Mouse (Mus musculus) heart, postnatal 0 days (tissue): ENCODE measurements around the gene Swsap1. TPM values are rescaled to one million over a fixed set of nuclear protein-coding genes. Genes with fewer than 3 reads are reported as not detected.

Source experiments
- ATAC-seq: fragments of 200-750 bp; cut with Nextera tagmentation; 2 replicates; pipeline ENCODE4 v1.8.0; 2017; ENCODE audit warnings: low read depth, moderate number of reproducible peaks, moderate library complexity; ENCODE audit not compliant: insufficient read depth
- DNase-seq: peaks from one replicate; pipeline ENCODE4 v3.0.0-alpha.2; 2016; ENCODE audit warnings: low spot score
- H3K27ac ChIP-seq: fragments of 300-500 bp; sonication (generic); 2 replicates; pipeline ENCODE4 v1.5.1; 2014; ENCODE audit warnings: low read depth, mild to moderate bottlenecking
- H3K27me3 ChIP-seq: fragments of 300-500 bp; sonication (generic); 2 replicates; pipeline ENCODE4 v1.6.1; 2014; ENCODE audit warnings: low read length, mixed read lengths; ENCODE audit not compliant: control insufficient read depth, insufficient read depth
- H3K36me3 ChIP-seq: fragments of 300-500 bp; sonication (generic); replicated peaks from 2 replicates; pipeline ENCODE4 v1.6.1; 2014; ENCODE audit warnings: low read length, mixed read lengths; ENCODE audit not compliant: control insufficient read depth, insufficient read depth
- H3K4me1 ChIP-seq: fragments of 300-500 bp; sonication (generic); 2 replicates; pipeline ENCODE4 v1.6.1; 2014; ENCODE audit warnings: antibody characterized with exemption; ENCODE audit not compliant: control insufficient read depth, insufficient read depth
- H3K4me2 ChIP-seq: fragments of 300-500 bp; sonication (generic); 2 replicates; pipeline ENCODE4 v1.6.1; 2014; ENCODE audit warnings: low read depth, mild to moderate bottlenecking, low read length, moderate library complexity
- H3K4me3 ChIP-seq: fragments of 300-500 bp; sonication (generic); 2 replicates; pipeline ENCODE4 v1.5.1; 2014; ENCODE audit warnings: low read depth, low read length
- H3K9ac ChIP-seq: fragments of 300-500 bp; sonication (generic); replicated peaks from 2 replicates; pipeline ENCODE4 v1.6.1; 2014; ENCODE audit warnings: low read depth, low read length, mixed read lengths
- H3K9me3 ChIP-seq: fragments of 300-500 bp; sonication (generic); replicated peaks from 2 replicates; pipeline ENCODE4 v1.6.1; 2016; ENCODE audit warnings: low read length; ENCODE audit not compliant: control insufficient read depth
- CTCF ChIP-seq: IDR thresholded peaks from 2 replicates; pipeline ENCODE4 v1.5.1; 2016; ENCODE audit warnings: antibody characterized with exemption, control low read depth, low read depth
- EP300 ChIP-seq: IDR thresholded peaks from 2 replicates; pipeline ENCODE4 v1.6.1; 2016; ENCODE audit warnings: antibody characterized with exemption, low read depth
- WGBS: fragments of 180-500 bp; shearing (Covaris S2); extraction: QIAGEN DNeasy Blood & Tissue Kit; methylation state at CpG from one replicate; pipeline ENCODE4 v1.1.7; 2014; 5-methylcytosine and 5-hydroxymethylcytosine counted together
- polyA plus RNA-seq: library from polyadenylated mRNA; unstranded; fragments of >200 nt; fragmentation: Nextera tagmentation; extraction: Ambion mirVana; gene quantifications from 2 replicates; pipeline ENCODE4 v1.2.1, GENCODE M21; 2015
- total RNA-seq: library from RNA; depleted of rRNA; stranded (reverse); fragments of >200 nt; gene quantifications from 2 replicates; pipeline ENCODE4 v1.2.3, GENCODE M21; 2014; ENCODE audit warnings: low replicate concordance

Gene Swsap1
- total and polyA plus RNA-seq, 2 experiments from 2014 or later, result 4.6 to 19.5 TPM

- H3K9ac ChIP-seq, result no peak overlapping the region
- H3K4me2 ChIP-seq, result no peak overlapping the region
- no peak overlapping the region for H3K27ac ChIP-seq
- no peak for ATAC-seq
- no peaks in the 10 kb centered on the region for H3K9me3 ChIP-seq
- H3K36me3 ChIP-seq, result no peaks in the 10 kb centered on the region
- no peak for DNase-seq
- WGBS, result 90% methylated on average over 3 of the region's 3 CpGs
- H3K4me3 ChIP-seq, result no peak overlapping the region
- peaks cover 5% of the 10 kb centered on the region; the same call in 1 of the 2 replicates for H3K4me1 ChIP-seq
- TF ChIP-seq CTCF (no peak), EP300 (no peak)
- H3K27me3 ChIP-seq, result no peaks in the 10 kb centered on the region
Observed at GRCm38 (mm10) chr9:21954635-21955034, 920 bp upstream of the Swsap1 start.

- ATAC-seq, result peak; percentile 40
- Histone ChIP-seq H3K36me3 (no peaks in the 10 kb centered on the region), H3K9me3 (no peaks in the 10 kb centered on the region), H3K4me2 (peak overlapping the region; percentile 71), H3K27ac (peak overlapping the region; percentile 41; the same call in 1 of the 2 replicates), H3K4me3 (peak overlapping the region; percentile 65), H3K9ac (peak overlapping the region; percentile 69; the same call in 1 of the 2 replicates), H3K27me3 (0 out of 2 replicates have a peak, but pooled peaks cover 4% of the 10 kb centered on the region), H3K4me1 (peaks cover 5% of the 10 kb centered on the region; the same call in 1 of the 2 replicates)
- no peak for TF ChIP-seq EP300
- peak; percentile 32; the same call in 1 of the 2 replicates for TF ChIP-seq CTCF
- no peak for DNase-seq
- WGBS, result 3% methylated on average over 18 of the region's 18 CpGs
Observed at GRCm38 (mm10) chr9:21955225-21955569, 358 bp upstream of the Swsap1 start.

- 54% methylated on average over 5 of the region's 5 CpGs for WGBS
- TF ChIP-seq CTCF, result no peak
- no peak for TF ChIP-seq EP300
- H3K9me3 ChIP-seq, result no peaks in the 10 kb centered on the region
- ATAC-seq, result no peak
- H3K27me3 ChIP-seq, result peaks cover 25% of the 10 kb centered on the region
- no peak overlapping the region for H3K4me2 ChIP-seq
- H3K27ac ChIP-seq, result no peak overlapping the region
- H3K36me3 ChIP-seq, result no peaks in the 10 kb centered on the region
- peaks cover 28% of the 10 kb centered on the region for H3K4me1 ChIP-seq
- no peak overlapping the region for H3K9ac ChIP-seq
- DNase-seq, result no peak
- no peak overlapping the region for H3K4me3 ChIP-seq
Observed at GRCm38 (mm10) chr9:21958372-21958771, 2.8 kb downstream of the Swsap1 start.

- TF ChIP-seq EP300 (no peak), CTCF (no peak)
- no peaks in the 10 kb centered on the region for H3K36me3 ChIP-seq
- H3K27me3 ChIP-seq, result peaks cover 25% of the 10 kb centered on the region
- DNase-seq (no peak), ATAC-seq (no peak)
- no peaks in the 10 kb centered on the region for H3K9me3 ChIP-seq
- 90% methylated on average over 7 of the region's 7 CpGs for WGBS
- no peak overlapping the region for H3K4me2 ChIP-seq
- H3K27ac ChIP-seq, result no peak overlapping the region
- peaks cover 30% of the 10 kb centered on the region for H3K4me1 ChIP-seq
- no peak overlapping the region for H3K9ac ChIP-seq
- H3K4me3 ChIP-seq, result no peak overlapping the region
Observed at GRCm38 (mm10) chr9:21959244-21959643, 3.7 kb downstream of the Swsap1 start.

GRCm38 (mm10) chr9:21960135-21960534 lies 4.6 kb downstream of the Swsap1 start:
- no peak for ATAC-seq
- Histone ChIP-seq H3K4me1 (peaks cover 30% of the 10 kb centered on the region), H3K4me3 (no peak overlapping the region), H3K9me3 (no peaks in the 10 kb centered on the region), H3K36me3 (no peaks in the 10 kb centered on the region), H3K4me2 (no peak overlapping the region), H3K27ac (no peak overlapping the region), H3K27me3 (peaks cover 25% of the 10 kb centered on the region), H3K9ac (no peak overlapping the region)
- no peak for DNase-seq
- WGBS, result 63% methylated on average over 9 of the region's 9 CpGs
- TF ChIP-seq EP300 (no peak), CTCF (no peak)

GRCm38 (mm10) chr9:21960558-21961208 lies 5.1 kb downstream of the Swsap1 start:
- DNase-seq (no peak), ATAC-seq (no peak)
- Histone ChIP-seq H3K9ac (no peak overlapping the region), H3K9me3 (no peaks in the 10 kb centered on the region), H3K4me3 (no peak overlapping the region), H3K27me3 (peaks cover 25% of the 10 kb centered on the region), H3K4me1 (peaks cover 30% of the 10 kb centered on the region), H3K36me3 (no peaks in the 10 kb centered on the region), H3K27ac (no peak overlapping the region), H3K4me2 (no peak overlapping the region)
- TF ChIP-seq EP300 (no peak), CTCF (no peak)
- WGBS, result 17% methylated on average over 26 of the region's 26 CpGs
